Mouse (Mus musculus) urinary bladder, adult 2 months (tissue): ENCODE measurements around the gene Sprtn. TPM values are rescaled to one million over a fixed set of nuclear protein-coding genes. Genes with fewer than 3 reads are reported as not detected.

Experiments used
- DNase-seq: peaks from one replicate; pipeline ENCODE4 v3.0.0; 2022; ENCODE audit warnings: low spot score
- polyA plus RNA-seq: library from polyadenylated mRNA; depleted of rRNA; stranded (reverse); fragments of >200 nt; gene quantifications from 2 replicates; pipeline ENCODE4 v1.2.3, GENCODE M21; 2012; rRNA removed

The Sprtn gene
- polyA plus RNA-seq: 17.2 and 17.6 TPM in 2 replicates

GRCm38 (mm10) chr8:124897386-124898250, at the start of gene Sprtn, which contains the start of gene Exoc8:
Gene Sprtn, plus strand, starts transcription at chr8:124897886.
Gene Exoc8, minus strand, starts transcription at chr8:124897705.
- DNase-seq: peak; percentile 100

- no peak for DNase-seq
Observed at GRCm38 (mm10) chr8:124853511-124853910, 44.2 kb upstream of the Sprtn start.

GRCm38 (mm10) chr8:124859466-124859865, 38.2 kb upstream of the Sprtn start:
- no peak for DNase-seq

- DNase-seq: no peak
Observed at GRCm38 (mm10) chr8:124860188-124860587, 37.5 kb upstream of the Sprtn start.

- DNase-seq: peak; percentile 98
Observed at GRCm38 (mm10) chr8:124862321-124863162, 35.1 kb upstream of the Sprtn start, which contains the start of the genes Gnpat and 2810004N23Rik. Gene Gnpat, plus strand, starts transcription at chr8:124863033. Gene 2810004N23Rik, minus strand, starts transcription at chr8:124863120.

- DNase-seq: no peak
Observed at GRCm38 (mm10) chr8:124863163-124863677, 34.5 kb upstream of the Sprtn start.

- no peak for DNase-seq
Observed at GRCm38 (mm10) chr8:124863729-124864128, 34.0 kb upstream of the Sprtn start.

- no peak for DNase-seq
Observed at GRCm38 (mm10) chr8:124866669-124867068, 31.0 kb upstream of the Sprtn start.

GRCm38 (mm10) chr8:124867126-124867525, 30.6 kb upstream of the Sprtn start:
- DNase-seq: no peak

GRCm38 (mm10) chr8:124869708-124870107, 28.0 kb upstream of the Sprtn start:
- DNase-seq: no peak

GRCm38 (mm10) chr8:124871474-124871873, 26.2 kb upstream of the Sprtn start:
- DNase-seq: no peak

GRCm38 (mm10) chr8:124872081-124872480, 25.6 kb upstream of the Sprtn start:
- no peak for DNase-seq

- no peak for DNase-seq
Observed at GRCm38 (mm10) chr8:124872690-124873089, 25.0 kb upstream of the Sprtn start.

- DNase-seq: no peak
Observed at GRCm38 (mm10) chr8:124878141-124878540, 19.5 kb upstream of the Sprtn start.

- no peak for DNase-seq
Observed at GRCm38 (mm10) chr8:124878946-124879526, 18.6 kb upstream of the Sprtn start.

GRCm38 (mm10) chr8:124888385-124888784, 9.3 kb upstream of the Sprtn start:
- no peak for DNase-seq

GRCm38 (mm10) chr8:124892596-124892995, 5.1 kb upstream of the Sprtn start:
- no peak for DNase-seq

GRCm38 (mm10) chr8:124896010-124896631, 1.6 kb upstream of the Sprtn start:
- peak; percentile 32 for DNase-seq

- DNase-seq: peak; percentile 60
Observed at GRCm38 (mm10) chr8:124896632-124897385, 877 bp upstream of the Sprtn start.

- no peak for DNase-seq
Observed at GRCm38 (mm10) chr8:124898251-124898905, 692 bp downstream of the Sprtn start.
